Mouse (Mus musculus) limb, embryonic 11.5 days (tissue): ENCODE measurements around the gene Zfp593. TPM values are rescaled to one million over a fixed set of nuclear protein-coding genes. Genes with fewer than 3 reads are reported as not detected.

Experiments
- ATAC-seq: fragments of 200-750 bp; cut with Nextera tagmentation; 2 replicates; pipeline ENCODE4 v1.8.0; 2017; ENCODE audit warnings: low read depth; ENCODE audit not compliant: insufficient number of reproducible peaks, low FRiP score, low TSS enrichment
- DNase-seq: peaks from one replicate; pipeline ENCODE4 v3.0.0-alpha.2; 2015; ENCODE audit warnings: low spot score
- H3K27ac ChIP-seq: fragments of 300-500 bp; sonication (generic); replicated peaks from 2 replicates; pipeline ENCODE4 v1.5.1; 2014; ENCODE audit warnings: low read depth, mild to moderate bottlenecking, low read length
- H3K27me3 ChIP-seq: fragments of 300-500 bp; sonication (generic); 2 replicates; pipeline ENCODE4 v1.6.1; 2014; ENCODE audit warnings: mild to moderate bottlenecking, low read length, mixed read lengths; ENCODE audit not compliant: control insufficient read depth, insufficient read depth
- H3K36me3 ChIP-seq: fragments of 300-500 bp; sonication (generic); 2 replicates; pipeline ENCODE4 v1.6.1; 2014; ENCODE audit warnings: mild to moderate bottlenecking, low read length, moderate library complexity, mixed read lengths; ENCODE audit not compliant: control insufficient read depth, insufficient read depth
- H3K4me1 ChIP-seq: fragments of 300-500 bp; sonication (generic); 2 replicates; pipeline ENCODE4 v1.6.1; 2014; ENCODE audit warnings: low read length, mixed read lengths; ENCODE audit not compliant: control insufficient read depth, insufficient read depth
- H3K4me2 ChIP-seq: fragments of 300-500 bp; sonication (generic); 2 replicates; pipeline ENCODE4 v1.6.1; 2014; ENCODE audit warnings: low read depth, mild to moderate bottlenecking, moderate library complexity; ENCODE audit not compliant: severe bottlenecking
- H3K4me3 ChIP-seq: fragments of 300-500 bp; sonication (generic); 2 replicates; pipeline ENCODE4 v1.5.1; 2014; ENCODE audit warnings: low read depth, low read length
- H3K9ac ChIP-seq: fragments of 300-500 bp; sonication (generic); 2 replicates; pipeline ENCODE4 v1.6.1; 2014; ENCODE audit warnings: mild to moderate bottlenecking, low read length
- H3K9me3 ChIP-seq: fragments of 300-500 bp; sonication (generic); 2 replicates; pipeline ENCODE4 v1.6.1; 2016; ENCODE audit warnings: low read length; ENCODE audit not compliant: control insufficient read depth
- WGBS: fragments of 180-500 bp; shearing (Covaris S2); extraction: QIAGEN DNeasy Blood & Tissue Kit; methylation state at CpG from one replicate; pipeline ENCODE4 v1.1.7; 2014; 5-methylcytosine and 5-hydroxymethylcytosine counted together
- polyA plus RNA-seq: library from polyadenylated mRNA; unstranded; fragments of >200 nt; fragmentation: Nextera tagmentation; extraction: Ambion mirVana; gene quantifications from 2 replicates; pipeline ENCODE4 v1.2.1, GENCODE M21; 2014

The Zfp593 gene
- polyA plus RNA-seq, 1 experiment from 2014 or later: 17.1 TPM

- no peak for DNase-seq
- no peaks in the 10 kb centered on the region for H3K36me3 ChIP-seq
- peaks cover 11% of the 10 kb centered on the region; the same call in 1 of the 2 replicates for H3K4me1 ChIP-seq
- no peaks in the 10 kb centered on the region for H3K9me3 ChIP-seq
- ATAC-seq: no peak
- no peak overlapping the region for H3K9ac ChIP-seq
- peaks cover 26% of the 10 kb centered on the region for H3K27me3 ChIP-seq
- no peak overlapping the region for H3K27ac ChIP-seq
- 41% methylated on average over 4 of the region's 4 CpGs for WGBS
- H3K4me3 ChIP-seq: no peak overlapping the region
- no peak overlapping the region for H3K4me2 ChIP-seq
These were observed 864 bp upstream of the Zfp593 start for GRCm38 (mm10) chr4:134246256-134246655.

GRCm38 (mm10) chr4:134243516-134244250, 1.7 kb downstream of the Zfp593 start, which contains the start of gene E130218I03Rik:
Gene E130218I03Rik, plus strand, starts transcription at chr4:134243662.
- H3K9me3 ChIP-seq: no peaks in the 10 kb centered on the region
- H3K27me3 ChIP-seq: peaks cover 18% of the 10 kb centered on the region
- ATAC-seq (no peak), DNase-seq (no peak)
- whole genome bisulfite sequencing: 91% methylated on average over 17 of the region's 17 CpGs
- H3K4me3 ChIP-seq: peak within 1 kb of the TSS; percentile 70; the same call in 1 of the 2 replicates
- no peak within 1 kb of the TSS; the same call in 1 of the 2 replicates for H3K4me2 ChIP-seq
- H3K27ac ChIP-seq: no peak within 1 kb of the TSS
- H3K4me1 ChIP-seq: peaks cover 4% of the 10 kb centered on the region; the same call in 1 of the 2 replicates
- H3K9ac ChIP-seq: no peak within 1 kb of the TSS; the same call in 1 of the 2 replicates
- H3K36me3 ChIP-seq: no peaks in the 10 kb centered on the region

DNA sequence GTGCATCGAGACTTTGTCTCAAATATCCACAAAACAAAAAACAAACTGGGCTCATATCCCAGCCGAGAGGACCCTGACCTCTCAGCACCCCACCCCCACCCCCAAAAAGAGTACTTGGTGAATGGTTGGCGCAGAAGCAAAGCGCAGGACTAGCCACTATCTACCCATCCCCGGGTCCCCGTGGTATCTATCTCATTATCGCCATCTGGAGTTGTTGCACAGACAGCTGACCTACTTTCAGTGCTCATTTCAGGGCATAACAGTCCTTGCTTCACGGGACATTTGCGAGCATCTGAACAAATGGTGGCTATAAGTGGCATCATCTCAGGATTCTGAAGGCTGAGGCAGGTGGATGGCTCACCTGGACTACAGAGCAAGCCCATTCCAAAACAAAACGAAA, 6.7 kb downstream of the Zfp593 start:
- H3K4me3 ChIP-seq: no peak overlapping the region
- no peak overlapping the region for H3K9ac ChIP-seq
- 14% methylated on average over 10 of the region's 10 CpGs for WGBS
- H3K4me1 ChIP-seq: peaks cover 4% of the 10 kb centered on the region; the same call in 1 of the 2 replicates
- DNase-seq: no peak
- no peaks in the 10 kb centered on the region for H3K36me3 ChIP-seq
- H3K4me2 ChIP-seq: 0 out of 2 replicates have a peak overlapping the region, but pooled peaks have one; percentile 35
- peaks cover 19% of the 10 kb centered on the region for H3K27me3 ChIP-seq
- no peak overlapping the region for H3K27ac ChIP-seq
- no peaks in the 10 kb centered on the region for H3K9me3 ChIP-seq
- ATAC-seq: no peak

DNA sequence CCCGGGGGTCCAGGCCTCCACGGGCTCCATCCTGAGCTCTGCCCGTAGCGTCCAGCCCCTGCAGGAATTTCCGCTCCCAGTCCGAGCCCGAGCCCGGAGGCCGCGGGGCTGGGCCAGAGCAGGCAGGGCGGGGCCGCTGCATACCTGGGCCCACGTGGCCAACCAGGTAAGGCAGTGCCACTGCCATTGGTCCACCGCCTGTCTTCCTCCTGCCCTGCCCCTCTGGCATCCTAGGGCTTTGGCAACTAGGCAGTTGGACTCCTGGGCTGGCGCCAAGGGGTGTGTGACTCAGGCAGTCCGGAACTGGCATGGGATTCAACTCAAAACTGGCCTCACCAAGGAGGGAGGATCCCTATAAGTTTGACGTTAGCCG, 7.1 kb downstream of the Zfp593 start, which contains the start of gene Cnksr1:
Cnksr1 (minus strand) TSS at position 121 of the 373 bp plus-strand sequence.
- ATAC-seq (no peak), DNase-seq (peak; percentile 45)
- no peak within 1 kb of the TSS for H3K9ac ChIP-seq
- WGBS: 1% methylated on average over 18 of the region's 18 CpGs
- H3K36me3 ChIP-seq: no peaks in the 10 kb centered on the region
- peaks cover 4% of the 10 kb centered on the region; the same call in 1 of the 2 replicates for H3K4me1 ChIP-seq
- H3K9me3 ChIP-seq: no peaks in the 10 kb centered on the region
- peak within 1 kb of the TSS; percentile 11 for H3K4me3 ChIP-seq
- peak within 1 kb of the TSS; percentile 35 for H3K4me2 ChIP-seq
- H3K27me3 ChIP-seq: peaks cover 19% of the 10 kb centered on the region
- H3K27ac ChIP-seq: no peak within 1 kb of the TSS

DNA sequence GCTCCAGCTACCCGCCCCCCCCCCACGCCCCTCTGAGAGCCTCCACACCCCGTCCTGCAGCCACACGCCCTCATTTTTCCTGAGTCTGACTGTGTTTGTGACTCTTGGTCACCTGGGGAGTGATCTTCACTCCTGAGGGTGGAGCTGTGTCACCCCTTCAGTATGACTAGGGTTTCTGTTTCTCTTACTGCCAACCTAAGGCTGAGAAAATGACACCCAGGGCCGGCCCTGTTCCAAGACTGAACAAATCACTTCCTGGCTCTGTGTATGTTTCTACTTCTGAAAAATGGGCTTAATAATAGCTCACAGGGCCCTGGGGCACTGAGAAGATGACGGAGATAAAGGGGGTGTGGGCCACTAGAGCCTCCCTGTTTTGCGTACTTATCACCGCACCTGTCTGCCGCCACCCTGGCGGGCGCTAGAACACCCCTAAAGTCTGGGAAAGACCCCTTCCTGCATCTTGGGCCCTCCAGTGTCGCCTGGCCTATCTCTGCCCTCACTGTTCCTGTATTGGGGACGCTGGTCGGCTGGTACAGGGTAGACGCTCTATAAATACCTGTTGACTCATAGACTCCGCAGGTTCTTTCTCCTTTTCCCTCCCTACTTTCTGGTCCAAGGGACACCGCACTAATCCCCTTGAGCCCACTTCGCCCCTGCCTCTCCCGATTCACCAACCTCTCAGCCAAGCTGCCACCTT, 7.7 kb downstream of the Zfp593 start:
- H3K27me3 ChIP-seq: peaks cover 19% of the 10 kb centered on the region
- H3K4me1 ChIP-seq: peaks cover 4% of the 10 kb centered on the region; the same call in 1 of the 2 replicates
- ATAC-seq: no peak
- no peaks in the 10 kb centered on the region for H3K36me3 ChIP-seq
- 17% methylated on average over 19 of the region's 19 CpGs for WGBS
- H3K9me3 ChIP-seq: no peaks in the 10 kb centered on the region
- DNase-seq: no peak
- no peak overlapping the region for H3K27ac ChIP-seq
- H3K4me3 ChIP-seq: peak overlapping the region; percentile 11
- peak overlapping the region; percentile 35 for H3K4me2 ChIP-seq
- H3K9ac ChIP-seq: no peak overlapping the region

DNA sequence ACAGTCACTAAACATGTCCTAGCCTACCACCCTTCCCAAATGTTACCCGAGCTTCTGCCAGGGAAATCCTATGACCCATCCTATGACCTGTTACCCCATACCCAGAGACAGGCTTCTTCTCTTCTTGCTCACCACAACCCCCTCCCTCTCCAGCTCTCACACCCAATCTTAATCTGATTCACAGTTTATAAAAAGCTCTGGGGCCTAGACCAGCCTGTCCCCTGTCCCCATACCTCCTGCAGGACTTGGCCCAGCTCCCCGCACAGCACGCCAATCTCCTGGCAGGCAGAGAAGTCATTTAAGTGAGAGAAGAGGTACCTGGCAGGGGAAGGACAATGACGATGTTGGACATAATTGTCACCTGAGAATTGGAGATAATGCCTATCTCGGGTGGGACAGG, 10.5 kb downstream of the Zfp593 start:
- no peak for ATAC-seq
- H3K4me3 ChIP-seq: no peak overlapping the region
- no peak overlapping the region for H3K9ac ChIP-seq
- H3K27ac ChIP-seq: no peak overlapping the region
- DNase-seq: no peak
- H3K27me3 ChIP-seq: peaks cover 19% of the 10 kb centered on the region
- WGBS: 82% methylated on average over 5 of the region's 5 CpGs
- no peaks in the 10 kb centered on the region for H3K9me3 ChIP-seq
- no peaks in the 10 kb centered on the region for H3K36me3 ChIP-seq
- H3K4me2 ChIP-seq: no peak overlapping the region
- H3K4me1 ChIP-seq: peaks cover 4% of the 10 kb centered on the region; the same call in 1 of the 2 replicates

DNA sequence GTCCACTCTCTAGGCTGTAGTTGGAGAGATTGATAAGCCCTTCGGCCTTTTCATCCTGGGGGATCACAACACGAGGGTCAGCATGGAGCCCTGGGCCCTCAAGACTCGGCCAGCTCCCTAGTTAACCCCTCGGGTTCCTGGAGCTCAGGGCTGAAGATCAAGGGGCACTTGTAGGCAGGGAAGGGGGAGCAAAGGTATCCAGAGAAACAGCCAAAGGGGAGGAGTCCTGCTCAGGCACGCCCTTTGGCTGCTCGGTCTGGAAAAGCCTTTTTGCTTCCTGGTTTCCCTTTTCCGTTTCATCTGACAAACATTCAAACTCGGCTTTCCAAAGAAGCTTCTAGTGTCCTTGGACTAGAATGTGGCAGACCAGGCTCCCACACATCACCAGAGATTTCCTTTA, 15.0 kb downstream of the Zfp593 start:
- Histone ChIP-seq H3K4me1 (no peaks in the 10 kb centered on the region), H3K27ac (no peak overlapping the region), H3K9me3 (no peaks in the 10 kb centered on the region), H3K9ac (no peak overlapping the region), H3K4me2 (no peak overlapping the region), H3K27me3 (no peaks in the 10 kb centered on the region), H3K36me3 (no peaks in the 10 kb centered on the region), H3K4me3 (no peak overlapping the region)
- DNase-seq (no peak), ATAC-seq (no peak)
- WGBS: 31% methylated on average over 8 of the region's 8 CpGs

- whole genome bisulfite sequencing: 72% methylated on average over 8 of the region's 8 CpGs
- H3K36me3 ChIP-seq: no peaks in the 10 kb centered on the region
These were observed 18.2 kb downstream of the Zfp593 start, which contains the start of gene Catsper4 for GRCm38 (mm10) chr4:134227194-134227593. Gene Catsper4, minus strand, starts transcription at chr4:134227383.

More at GRCm38 (mm10) chr4:134227194-134227593, 18.2 kb downstream of the Zfp593 start, which contains the start of gene Catsper4:
- no peaks in the 10 kb centered on the region for H3K4me1 ChIP-seq
- DNase-seq (no peak), ATAC-seq (no peak)
- H3K27ac ChIP-seq: no peak within 1 kb of the TSS
- no peak within 1 kb of the TSS for H3K9ac ChIP-seq
- no peaks in the 10 kb centered on the region for H3K9me3 ChIP-seq
- H3K27me3 ChIP-seq: no peaks in the 10 kb centered on the region
- H3K4me2 ChIP-seq: no peak within 1 kb of the TSS
- H3K4me3 ChIP-seq: no peak within 1 kb of the TSS
